Mouse (Mus musculus) lung, adult 2 months (tissue): Measurements from ENCODE around the gene Camkk2. TPM values are rescaled to one million over a fixed set of nuclear protein-coding genes. Genes with fewer than 3 reads are reported as not detected.

Source experiments
- DNase-seq: peaks from one replicate; pipeline ENCODE4 v3.0.0; 2022
- H3K4me1 ChIP-seq: fragments of 200-500 bp; 2 replicates; pipeline ENCODE4 v1.6.1; 2011; ENCODE audit warnings: low read length; ENCODE audit not compliant: control insufficient read depth, insufficient read depth
- H3K4me3 ChIP-seq: fragments of 200-500 bp; replicated peaks from 2 replicates; pipeline ENCODE3; 2011; ENCODE audit warnings: low read depth, mild to moderate bottlenecking, control low read depth, low read length; ENCODE audit errors: extremely low read depth
- CTCF ChIP-seq: fragments of 200-500 bp; IDR thresholded peaks from 2 replicates; pipeline ENCODE4 v1.5.1; 2011; ENCODE audit warnings: mild to moderate bottlenecking, low read length, control low read depth; ENCODE audit not compliant: insufficient read depth
- POLR2A ChIP-seq: fragments of 200-500 bp; IDR thresholded peaks from 2 replicates; pipeline ENCODE4 v1.6.1; 2011; ENCODE audit warnings: low read depth, mild to moderate bottlenecking, control low read depth, low read length, borderline replicate concordance; ENCODE audit errors: extremely low read depth
- WGBS: fragments of 180-500 bp; shearing (Covaris S2); methylation state at CpG from one replicate; pipeline ENCODE4 v1.1.7; 2018; 5-methylcytosine and 5-hydroxymethylcytosine counted together
- polyA plus RNA-seq: library from polyadenylated mRNA; depleted of rRNA; stranded (reverse); fragments of >200 nt; gene quantifications from 2 replicates; pipeline ENCODE4 v1.2.3, GENCODE M21; 2012; rRNA removed

Gene Camkk2
- polyA plus RNA-seq, 1 experiment = 33.3 TPM

DNA sequence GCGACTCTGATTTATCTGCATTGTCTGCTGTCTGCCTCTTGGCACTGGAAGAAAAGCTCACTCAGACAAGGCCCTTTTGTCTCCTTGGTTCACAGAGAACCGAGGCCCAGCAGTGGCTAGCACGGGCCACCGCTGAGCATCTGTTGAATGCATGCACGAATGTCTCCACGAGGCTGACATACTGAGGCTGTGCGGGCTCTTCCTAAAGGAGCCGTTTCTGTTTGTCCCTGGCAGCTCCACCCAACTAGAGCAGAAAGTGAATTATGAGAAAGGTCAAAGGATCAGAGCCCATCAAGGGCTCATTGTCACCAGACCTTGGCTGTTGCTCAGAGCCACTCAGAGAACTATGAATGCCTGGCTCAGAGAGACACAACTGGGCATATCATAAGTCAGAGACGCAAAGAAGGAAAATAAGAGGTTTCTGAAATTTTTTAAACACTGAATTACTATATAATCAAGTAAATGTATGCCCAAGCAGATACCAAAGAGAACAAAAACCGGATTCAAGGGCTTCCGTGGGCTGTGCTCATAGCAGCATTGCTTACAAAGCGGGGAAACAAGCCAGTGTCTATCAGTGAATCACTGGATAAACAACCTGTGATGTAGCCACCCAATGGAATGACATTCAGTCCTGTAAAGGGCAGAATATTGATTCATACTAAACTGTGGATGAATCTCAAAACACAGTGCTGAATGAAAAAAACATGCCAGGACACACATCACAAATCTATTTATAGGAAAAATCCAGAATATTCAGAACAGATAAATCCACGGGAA is 85.6 kb downstream of the Camkk2 start:
- TF ChIP-seq CTCF (no peak), POLR2A (no peak)
- Histone ChIP-seq H3K4me3 (no peak overlapping the region), H3K4me1 (peaks cover 13% of the 10 kb centered on the region)
- no peak for DNase-seq
- WGBS = 36% methylated on average over 13 of the region's 13 CpGs

DNA sequence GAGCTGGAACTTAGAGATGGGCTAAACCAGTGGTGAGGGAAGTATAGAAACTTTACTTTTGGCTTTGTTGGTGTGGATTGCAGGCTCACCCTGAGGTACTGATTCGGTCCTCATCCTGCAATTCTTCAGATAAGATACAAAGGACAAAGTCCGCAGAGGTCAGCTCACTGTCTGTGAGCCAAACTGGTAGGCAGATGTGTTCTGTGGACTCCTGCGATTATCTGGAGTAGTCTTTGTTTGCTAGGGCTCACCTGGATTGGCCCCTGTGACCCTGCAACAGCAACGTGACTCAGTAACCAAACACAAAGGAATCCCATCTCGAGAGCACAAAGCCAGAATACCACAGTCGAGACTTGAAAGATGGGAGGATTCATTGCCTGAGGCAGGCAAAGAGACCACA is 88.7 kb downstream of the Camkk2 start:
- TF ChIP-seq POLR2A = no peak
- TF ChIP-seq CTCF = no peak
- WGBS = 68% methylated on average over 6 of the region's 6 CpGs

DNA sequence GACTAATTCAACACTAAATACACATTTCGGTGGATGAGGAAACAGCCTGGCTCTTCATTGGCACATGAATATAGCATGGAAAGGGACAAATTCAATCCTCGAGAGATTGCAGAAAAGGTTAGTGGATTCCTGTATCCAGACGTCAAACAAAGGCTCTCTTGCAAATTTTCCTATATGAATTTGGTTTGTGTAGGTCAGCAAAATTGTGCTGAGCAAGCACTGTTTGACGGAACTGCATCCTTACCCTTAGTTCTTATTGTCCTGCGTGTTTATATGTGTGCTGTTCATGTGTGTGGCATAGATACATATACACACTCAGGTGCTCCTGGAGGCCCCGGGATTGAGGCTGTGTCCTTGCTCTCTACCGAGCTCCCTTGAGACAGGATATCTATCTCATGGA is 90.1 kb downstream of the Camkk2 start:
- Histone ChIP-seq H3K4me1 (peaks cover 4% of the 10 kb centered on the region), H3K4me3 (no peak overlapping the region)
- no peak for DNase-seq
- 80% methylated on average over 7 of the region's 7 CpGs for WGBS
- TF ChIP-seq POLR2A = no peak
- no peak for TF ChIP-seq CTCF

More for the DNA sequence above, 88.7 kb downstream of the Camkk2 start:
- H3K4me1 ChIP-seq = peaks cover 5% of the 10 kb centered on the region
- no peak overlapping the region for H3K4me3 ChIP-seq
- DNase-seq = no peak

DNA sequence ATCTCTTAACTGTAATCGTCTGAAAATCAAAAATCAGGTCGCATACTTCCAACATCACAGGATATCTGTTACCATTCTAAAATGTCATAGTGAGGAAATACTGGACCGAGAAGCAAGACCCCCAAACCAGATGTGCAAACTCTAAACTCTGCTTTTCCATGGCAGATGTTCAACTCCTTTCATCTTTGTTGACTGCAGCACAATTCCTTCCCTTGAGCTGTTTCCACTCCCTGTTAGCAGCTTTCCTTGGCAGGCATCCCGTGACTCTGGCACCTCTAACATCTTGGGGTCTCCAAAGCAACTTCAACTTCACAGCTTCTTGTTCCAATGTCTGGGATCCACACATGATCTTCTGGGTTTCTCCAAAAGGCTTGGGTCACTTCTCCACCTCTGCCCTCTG is 91.8 kb downstream of the Camkk2 start:
- DNase-seq = no peak
- Histone ChIP-seq H3K4me1 (no peaks in the 10 kb centered on the region), H3K4me3 (no peak overlapping the region)
- 62% methylated on average over 4 of the region's 4 CpGs for WGBS
- TF ChIP-seq POLR2A (no peak), CTCF (no peak)

DNA sequence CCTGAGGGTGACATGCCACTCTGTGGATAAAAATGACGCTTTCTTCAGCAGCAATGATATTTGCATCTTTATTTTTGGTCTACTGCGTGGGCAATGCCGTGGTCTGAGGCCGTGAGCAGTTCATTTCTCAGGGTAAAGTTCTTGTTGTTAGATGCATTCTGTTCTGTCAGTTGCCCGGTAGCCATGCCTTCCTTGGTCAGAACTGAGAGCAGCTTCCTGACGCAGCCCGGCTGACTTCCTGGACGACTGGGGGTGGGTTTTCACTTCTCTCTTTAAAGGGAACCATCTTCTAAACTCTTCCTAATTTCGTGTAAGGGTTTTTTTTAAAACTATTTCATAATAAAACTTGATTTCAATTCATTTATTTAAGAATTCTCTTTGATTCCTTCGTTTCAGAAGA is 95.3 kb downstream of the Camkk2 start:
- Histone ChIP-seq H3K4me3 (no peak overlapping the region), H3K4me1 (peaks cover 4% of the 10 kb centered on the region)
- TF ChIP-seq CTCF (no peak), POLR2A (no peak)
- DNase-seq = no peak
- WGBS = 50% methylated on average over 10 of the region's 10 CpGs

DNA sequence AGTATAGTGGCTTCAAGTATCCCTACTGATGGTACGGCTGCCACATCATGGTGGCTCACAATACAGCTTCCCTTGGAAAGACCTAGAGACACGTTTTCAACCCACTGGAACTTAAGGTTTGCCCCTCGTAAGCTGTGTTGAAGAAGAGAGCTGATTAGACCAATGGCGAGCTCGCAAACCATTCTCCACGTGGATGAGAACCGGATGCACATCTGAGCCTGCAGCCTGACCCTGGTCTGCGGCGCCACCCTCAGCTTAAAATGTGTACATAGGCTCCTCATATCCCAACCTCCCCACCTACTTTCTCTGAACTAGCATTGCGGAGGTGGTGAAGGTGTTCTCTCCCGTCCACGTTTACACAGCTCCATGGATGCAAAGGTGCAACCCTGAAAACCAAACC is 97.9 kb downstream of the Camkk2 start:
- TF ChIP-seq CTCF (no peak), POLR2A (no peak)
- WGBS = 86% methylated on average over 12 of the region's 12 CpGs
- no peak overlapping the region for H3K4me3 ChIP-seq
- DNase-seq = no peak
- peaks cover 4% of the 10 kb centered on the region for H3K4me1 ChIP-seq

Other genes with a start within 250 kb of the Camkk2 start
- 2.6 and 6.7 TPM in 2 replicates for gene Ift81, start 164.9 kb downstream of the Camkk2 start, polyA plus RNA-seq
- gene P2rx7, start 135.5 kb downstream of the Camkk2 start, polyA plus RNA-seq = 36.5 and 53.2 TPM in 2 replicates
- 87.8 and 112 TPM in 2 replicates for gene P2rx4, start 71.9 kb downstream of the Camkk2 start, polyA plus RNA-seq
- 207 and 274 TPM in 2 replicates for gene Anapc5, start 41.9 kb upstream of the Camkk2 start, polyA plus RNA-seq
- gene Rnf34, start 70.6 kb upstream of the Camkk2 start, polyA plus RNA-seq = 7.8 and 9.6 TPM in 2 replicates
- 16.6 and 20.1 TPM in 2 replicates for gene Kdm2b, start 210.4 kb upstream of the Camkk2 start, polyA plus RNA-seq
- 113 and 137 TPM in 2 replicates for gene Orai1, start 235.7 kb upstream of the Camkk2 start, polyA plus RNA-seq